Mouse (Mus musculus) MEL (cell line): ENCODE results near the gene Unc13b.

ENCODE experiments used
- CTCF ChIP-seq, 3 experiments: IDR thresholded peaks in 2 of 3; conservative IDR thresholded peaks in 1 of 3; 2 replicates each; pipeline ENCODE4 v1.5.1; 2011 to 2012; ENCODE audit warnings: low read length in 3 of 3, low read depth in 2 of 3, mild to moderate bottlenecking in 2 of 3, improper control_type of control experiment in 1 of 3, inconsistent platforms in 1 of 3, mixed read lengths in 1 of 3, moderate library complexity in 1 of 3; ENCODE audit not compliant: control insufficient read depth in 1 of 3, insufficient read depth in 1 of 3, poor library complexity in 1 of 3, severe bottlenecking in 1 of 3
- GABPA ChIP-seq: IDR thresholded peaks from 2 replicates; pipeline ENCODE4 v1.6.1; 2012; ENCODE audit warnings: low read depth, mild to moderate bottlenecking, inconsistent platforms, low read length, improper control_type of control experiment, moderate library complexity
- MYC ChIP-seq: IDR thresholded peaks from 2 replicates; pipeline ENCODE4 v1.6.1; 2011; ENCODE audit warnings: low read depth, mild to moderate bottlenecking, low read length, improper control_type of control experiment, moderate library complexity
- TAL1 ChIP-seq: IDR thresholded peaks from 2 replicates; pipeline ENCODE4 v1.6.1; 2012; ENCODE audit warnings: mild to moderate bottlenecking, inconsistent platforms, low read length, moderate library complexity, mixed read lengths
- USF1 ChIP-seq: IDR thresholded peaks from 2 replicates; pipeline ENCODE4 v1.6.1; 2014; ENCODE audit warnings: low read depth, mild to moderate bottlenecking, inconsistent platforms, low read length, improper control_type of control experiment, moderate library complexity

DNA sequence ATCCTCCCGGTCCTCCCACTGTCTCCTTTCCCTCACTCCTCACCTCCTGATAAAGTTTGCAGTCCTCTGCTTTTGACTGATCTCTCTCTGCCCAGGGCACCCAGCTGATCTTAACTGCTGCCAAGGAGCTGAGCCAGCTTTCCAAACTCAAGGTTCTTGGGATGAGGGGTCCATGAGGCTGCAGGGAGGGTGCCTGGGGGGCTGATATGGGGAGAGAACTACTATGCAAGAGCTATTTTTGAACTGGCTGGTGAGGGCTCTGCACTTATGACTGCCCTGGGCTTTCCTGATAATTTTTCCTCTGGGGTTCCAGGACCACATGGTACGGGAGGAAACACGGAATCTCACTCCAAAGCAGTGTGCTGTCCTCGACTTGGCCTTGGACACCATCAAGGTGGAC, 199.8 kb downstream of the Unc13b start:
- no peak for TF ChIP-seq CTCF (IDR thresholded peaks at IDR 0.05 in 2 of 3, conservative IDR thresholded peaks at IDR 0.05 in 1 of 3; ENCODE audit: control insufficient read depth in 1 of 3, insufficient read depth in 1 of 3, low read depth in 2 of 3, low read length in 3 of 3, poor library complexity in 1 of 3, severe bottlenecking in 1 of 3)
- no peak for TF ChIP-seq TAL1
- no peak for TF ChIP-seq MYC
- no peak for TF ChIP-seq USF1
- TF ChIP-seq GABPA: no peak
